Mouse (Mus musculus) urinary bladder, postnatal 36 days (tissue): ENCODE measurements around the gene Mfsd12.

Experiments
- DNase-seq, 2 experiments: peaks; one replicate each; pipeline ENCODE4 v3.0.0; 2022; ENCODE audit warnings: low spot score in 2 of 2, mixed read lengths in 1 of 2

The Mfsd12 gene

GRCm38 (mm10) chr10:81354738-81355477 lies 2.4 kb upstream of the Mfsd12 start:
- DNase-seq: no peak

GRCm38 (mm10) chr10:81355533-81355932 lies 1.8 kb upstream of the Mfsd12 start:
- DNase-seq: no peak

- DNase-seq: no peak
Observed at GRCm38 (mm10) chr10:81356352-81356990, 820 bp upstream of the Mfsd12 start.

GRCm38 (mm10) chr10:81358209-81358608 lies 918 bp downstream of the Mfsd12 start:
- no peak for DNase-seq

- no peak for DNase-seq
Observed at GRCm38 (mm10) chr10:81358841-81359240, 1.6 kb downstream of the Mfsd12 start.

GRCm38 (mm10) chr10:81360721-81361120 lies 3.4 kb downstream of the Mfsd12 start:
- DNase-seq: no peak

- no peak for DNase-seq
Observed at GRCm38 (mm10) chr10:81362336-81362949, 5.2 kb downstream of the Mfsd12 start.

- no peak for DNase-seq
Observed at GRCm38 (mm10) chr10:81363436-81364346, 6.4 kb downstream of the Mfsd12 start.

GRCm38 (mm10) chr10:81364666-81365065 lies 7.4 kb downstream of the Mfsd12 start:
- no peak for DNase-seq

- no peak for DNase-seq
Observed at GRCm38 (mm10) chr10:81365073-81365472, 7.8 kb downstream of the Mfsd12 start.

GRCm38 (mm10) chr10:81365672-81366476 lies 8.6 kb downstream of the Mfsd12 start, which contains the start of gene 4930404N11Rik:
Gene 4930404N11Rik (minus strand): TSS chr10:81365816.
- DNase-seq: no peak

GRCm38 (mm10) chr10:81366477-81367206 lies 9.4 kb downstream of the Mfsd12 start:
- DNase-seq: no peak

GRCm38 (mm10) chr10:81367207-81367495 lies 9.9 kb downstream of the Mfsd12 start:
- no peak for DNase-seq

- DNase-seq: no peak
Observed at GRCm38 (mm10) chr10:81375322-81375721, 18.0 kb downstream of the Mfsd12 start.

- no peak for DNase-seq
Observed at GRCm38 (mm10) chr10:81376561-81377361, 19.5 kb downstream of the Mfsd12 start.

- DNase-seq: no peak
Observed at GRCm38 (mm10) chr10:81377362-81377664, 20.0 kb downstream of the Mfsd12 start.

GRCm38 (mm10) chr10:81377793-81378552 lies 20.7 kb downstream of the Mfsd12 start, which contains the start of gene Fzr1:
Gene Fzr1 (minus strand): TSS chr10:81378516.
- DNase-seq: no peak

GRCm38 (mm10) chr10:81378553-81379182 lies 21.4 kb downstream of the Mfsd12 start:
- peak; percentile 100 for DNase-seq

GRCm38 (mm10) chr10:81379183-81379553 lies 21.9 kb downstream of the Mfsd12 start:
- no peak for DNase-seq
